Mouse (Mus musculus) kidney, embryonic 15.5 days (tissue): ENCODE measurements at regions not wholly inside any gene's neighbourhood (a gene's known extent, or its start where the extent isn't known, plus 50 kb on each side); places are given as distances from the start of the nearest gene placed in this dataset.
"Not testable (repeated sequence)": the region's sequence is repeated elsewhere in the genome, so short reads cannot be mapped to it uniquely, and the experiment has no call there.

Experiments
- ATAC-seq: fragments of 200-750 bp; cut with Nextera tagmentation; replicated peaks from 2 replicates; pipeline ENCODE4 v1.8.0; 2017; ENCODE audit warnings: moderate TSS enrichment; ENCODE audit not compliant: low FRiP score
- H3K27ac ChIP-seq: fragments of 300-500 bp; sonication (generic); 2 replicates; pipeline ENCODE4 v1.5.1; 2015; ENCODE audit warnings: mild to moderate bottlenecking, inconsistent platforms
- H3K27me3 ChIP-seq: fragments of 300-500 bp; sonication (generic); 2 replicates; pipeline ENCODE4 v1.6.1; 2015; ENCODE audit warnings: inconsistent platforms
- H3K36me3 ChIP-seq: fragments of 300-500 bp; sonication (generic); 2 replicates; pipeline ENCODE4 v1.6.1; 2015; ENCODE audit warnings: inconsistent platforms
- H3K4me1 ChIP-seq: fragments of 300-500 bp; sonication (generic); 2 replicates; pipeline ENCODE4 v1.6.1; 2015; ENCODE audit warnings: inconsistent platforms
- H3K4me2 ChIP-seq: fragments of 300-500 bp; sonication (generic); 2 replicates; pipeline ENCODE4 v1.6.1; 2015; ENCODE audit warnings: moderate library complexity, mild to moderate bottlenecking, inconsistent platforms
- H3K4me3 ChIP-seq: fragments of 300-500 bp; sonication (generic); replicated peaks from 2 replicates; pipeline ENCODE4 v1.5.1; 2015; ENCODE audit warnings: mild to moderate bottlenecking, inconsistent platforms
- H3K9ac ChIP-seq: fragments of 300-500 bp; sonication (generic); 2 replicates; pipeline ENCODE4 v1.6.1; 2015; ENCODE audit warnings: mild to moderate bottlenecking, inconsistent platforms
- H3K9me3 ChIP-seq: fragments of 300-500 bp; sonication (generic); replicated peaks from 2 replicates; pipeline ENCODE4 v1.6.1; 2016; ENCODE audit warnings: inconsistent platforms
- WGBS: fragments of 180-500 bp; shearing (Covaris S2); methylation state at CpG from one replicate; pipeline ENCODE4 v1.1.7; 2015; ENCODE audit warnings: mixed read lengths; 5-methylcytosine and 5-hydroxymethylcytosine counted together

- no peak overlapping the region for H3K9ac ChIP-seq
- 0 out of 2 replicates have a peak overlapping the region, but pooled peaks have one; percentile 13 for H3K27ac ChIP-seq
- ATAC-seq = no peak
- no peak overlapping the region for H3K4me3 ChIP-seq
- H3K27me3 ChIP-seq = no peaks in the 10 kb centered on the region
- H3K4me2 ChIP-seq = no peak overlapping the region
- no peaks in the 10 kb centered on the region for H3K36me3 ChIP-seq
- peaks cover 13% of the 10 kb centered on the region for H3K4me1 ChIP-seq
- 72% methylated on average over 7 of the region's 7 CpGs for WGBS
- H3K9me3 ChIP-seq = no peaks in the 10 kb centered on the region
These were observed 138.9 kb upstream of the Ubl3 start for GRCm38 (mm10) chr5:148691486-148691885.

DNA sequence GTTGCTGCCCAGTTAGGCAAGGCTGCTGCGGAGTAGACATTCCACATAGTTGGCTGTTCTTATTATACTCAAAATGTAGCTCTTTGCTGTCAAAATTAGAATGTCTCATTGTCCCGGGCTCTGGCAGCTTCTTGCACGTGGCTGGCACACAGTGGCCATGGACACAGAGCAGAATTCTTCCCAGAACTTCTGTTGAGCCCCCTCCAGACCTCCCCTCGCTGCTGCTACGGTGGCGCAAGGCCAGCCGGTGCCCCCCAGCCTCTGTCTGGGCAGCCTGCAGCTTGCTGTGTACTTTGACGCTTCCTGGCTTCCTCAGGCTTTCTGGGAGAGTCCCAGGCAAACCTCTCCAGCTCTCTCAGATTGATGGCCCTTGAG is 138.2 kb upstream of the Ubl3 start:
- Histone ChIP-seq H3K9me3 (no peaks in the 10 kb centered on the region), H3K4me3 (no peak overlapping the region), H3K36me3 (no peaks in the 10 kb centered on the region), H3K4me1 (peaks cover 13% of the 10 kb centered on the region), H3K27ac (no peak overlapping the region), H3K4me2 (no peak overlapping the region), H3K27me3 (no peaks in the 10 kb centered on the region), H3K9ac (no peak overlapping the region)
- ATAC-seq = no peak
- 68% methylated on average over 8 of the region's 8 CpGs for WGBS

DNA sequence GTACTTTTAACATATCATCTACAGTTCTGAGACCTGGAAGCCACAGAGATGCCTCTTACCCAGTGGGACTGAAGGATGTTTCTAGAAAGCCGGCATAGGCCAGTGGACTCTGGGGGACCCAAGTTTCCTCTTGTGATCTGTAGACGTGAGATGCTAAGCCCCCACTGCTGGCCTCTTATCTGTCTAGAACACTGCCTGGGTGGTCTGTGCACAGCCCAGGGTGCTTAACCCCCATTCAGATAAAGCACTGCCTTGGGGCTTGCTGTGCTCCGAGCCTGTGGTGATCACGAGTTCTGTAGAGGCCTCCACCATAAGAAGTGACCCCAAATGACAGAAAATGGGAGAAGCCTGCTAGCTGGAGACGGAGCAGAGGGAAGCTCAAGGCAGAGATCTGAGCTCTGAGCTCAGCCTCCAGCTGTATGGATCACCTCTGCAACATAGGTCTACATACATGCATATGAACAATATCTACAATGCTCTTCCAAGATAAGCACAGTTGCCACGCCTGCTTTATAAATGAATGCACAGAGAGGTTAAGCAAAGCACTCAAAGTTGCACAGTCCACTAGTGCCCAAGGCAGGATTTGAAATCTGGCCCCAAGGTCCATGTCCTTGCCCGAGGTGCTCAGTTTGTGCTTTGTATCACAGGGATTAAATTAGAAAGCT is 137.7 kb upstream of the Ubl3 start:
- Histone ChIP-seq H3K36me3 (no peaks in the 10 kb centered on the region), H3K9ac (no peak overlapping the region), H3K4me2 (no peak overlapping the region), H3K4me1 (peaks cover 13% of the 10 kb centered on the region), H3K9me3 (no peaks in the 10 kb centered on the region), H3K4me3 (no peak overlapping the region), H3K27me3 (no peaks in the 10 kb centered on the region), H3K27ac (no peak overlapping the region)
- 66% methylated on average over 7 of the region's 7 CpGs for WGBS
- ATAC-seq = no peak; the same call in 1 of the 2 replicates

DNA sequence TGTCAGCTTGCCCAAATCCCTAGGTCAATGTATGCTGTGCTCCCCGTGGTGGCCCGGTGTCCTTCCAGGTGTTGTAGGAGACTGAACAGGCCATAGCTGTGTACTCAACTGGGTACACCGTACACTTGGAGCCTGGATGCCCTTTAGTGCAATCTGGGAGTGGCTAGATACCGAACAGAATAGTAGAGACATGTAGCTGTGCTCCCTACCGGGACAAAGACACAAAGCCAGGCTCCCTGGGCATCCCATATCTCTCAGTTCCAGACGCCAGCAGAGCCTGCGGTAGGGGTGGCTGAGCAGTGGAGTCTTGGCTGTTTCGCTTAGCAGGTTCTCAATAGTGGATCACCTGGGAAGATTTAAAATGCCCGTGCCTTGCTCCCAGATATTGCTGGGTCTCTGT is 136.7 kb upstream of the Ubl3 start:
- ATAC-seq = 0 out of 2 replicates have a peak, but pooled peaks have one; percentile 18
- H3K27me3 ChIP-seq = no peaks in the 10 kb centered on the region
- no peaks in the 10 kb centered on the region for H3K9me3 ChIP-seq
- no peak overlapping the region for H3K27ac ChIP-seq
- H3K4me3 ChIP-seq = no peak overlapping the region
- H3K4me2 ChIP-seq = no peak overlapping the region
- no peak overlapping the region for H3K9ac ChIP-seq
- 93% methylated on average over 9 of the region's 9 CpGs for WGBS
- H3K36me3 ChIP-seq = no peaks in the 10 kb centered on the region
- peaks cover 13% of the 10 kb centered on the region for H3K4me1 ChIP-seq

- Histone ChIP-seq H3K4me2 (no peak overlapping the region), H3K27me3 (no peaks in the 10 kb centered on the region), H3K36me3 (no peaks in the 10 kb centered on the region), H3K27ac (no peak overlapping the region), H3K4me1 (peaks cover 13% of the 10 kb centered on the region), H3K9me3 (no peaks in the 10 kb centered on the region), H3K9ac (no peak overlapping the region), H3K4me3 (no peak overlapping the region)
- WGBS = 84% methylated on average over 8 of the region's 8 CpGs
- ATAC-seq = no peak
These were observed 135.9 kb upstream of the Ubl3 start for GRCm38 (mm10) chr5:148688501-148688900.

- no peak for ATAC-seq
- Histone ChIP-seq H3K4me1 (peaks cover 13% of the 10 kb centered on the region), H3K27ac (no peak overlapping the region), H3K4me3 (no peak overlapping the region), H3K9ac (no peak overlapping the region), H3K27me3 (no peaks in the 10 kb centered on the region), H3K9me3 (no peaks in the 10 kb centered on the region), H3K4me2 (no peak overlapping the region), H3K36me3 (no peaks in the 10 kb centered on the region)
- WGBS = 73% methylated on average over 3 of the region's 3 CpGs
These were observed 135.2 kb upstream of the Ubl3 start for GRCm38 (mm10) chr5:148687827-148688226.

DNA sequence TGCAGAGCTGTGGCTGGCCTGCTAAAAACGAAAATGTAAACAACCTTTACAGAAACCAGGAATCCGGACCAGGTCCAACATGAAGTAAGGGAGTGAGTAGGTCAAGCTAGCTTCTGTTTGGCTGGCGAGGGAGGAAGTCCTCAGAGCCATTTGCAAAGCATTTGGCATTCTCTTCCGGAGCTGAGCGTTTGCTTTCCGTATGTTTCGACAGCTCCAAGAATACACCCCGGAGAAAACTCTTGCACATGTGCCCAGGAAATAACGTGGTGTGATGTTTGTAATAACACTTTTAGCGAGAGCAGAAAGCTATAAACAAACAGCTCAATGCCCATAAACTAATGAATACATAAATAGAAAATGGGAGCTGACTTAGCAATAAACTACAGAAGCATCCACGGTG is 131.6 kb upstream of the Ubl3 start:
- H3K36me3 ChIP-seq = no peaks in the 10 kb centered on the region
- no peak overlapping the region for H3K4me3 ChIP-seq
- no peak overlapping the region for H3K9ac ChIP-seq
- no peaks in the 10 kb centered on the region for H3K4me1 ChIP-seq
- H3K9me3 ChIP-seq = no peaks in the 10 kb centered on the region
- no peak overlapping the region for H3K4me2 ChIP-seq
- H3K27me3 ChIP-seq = no peaks in the 10 kb centered on the region
- ATAC-seq = no peak
- WGBS = 72% methylated on average over 11 of the region's 11 CpGs
- H3K27ac ChIP-seq = no peak overlapping the region

GRCm38 (mm10) chr5:148682553-148682952 is 130.0 kb upstream of the Ubl3 start:
- ATAC-seq = no peak
- Histone ChIP-seq H3K9me3 (no peaks in the 10 kb centered on the region), H3K36me3 (no peaks in the 10 kb centered on the region), H3K9ac (no peak overlapping the region), H3K4me2 (no peak overlapping the region), H3K4me1 (no peaks in the 10 kb centered on the region), H3K27me3 (no peaks in the 10 kb centered on the region), H3K4me3 (no peak overlapping the region), H3K27ac (no peak overlapping the region)
- 97% methylated on average over 6 of the region's 6 CpGs for WGBS

DNA sequence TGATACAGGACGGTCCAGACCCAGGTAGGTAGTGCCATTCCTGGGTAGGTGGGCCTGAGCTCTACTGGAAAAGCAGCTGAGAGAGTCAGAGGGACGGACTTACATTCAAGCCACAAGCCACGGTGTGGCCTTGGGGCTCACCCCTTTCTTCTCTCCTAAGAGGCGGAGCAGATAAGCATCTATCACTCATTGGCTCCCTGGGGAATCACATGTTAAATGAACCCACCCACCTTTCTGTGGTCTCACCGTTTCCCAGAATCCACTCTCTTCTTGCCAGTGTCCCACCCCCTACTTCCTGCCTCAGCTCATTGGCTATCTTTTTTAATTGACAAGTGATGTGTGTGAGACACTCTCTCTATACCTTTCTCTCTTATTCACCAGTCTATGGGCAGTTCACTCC is 127.8 kb upstream of the Ubl3 start:
- H3K4me1 ChIP-seq = no peaks in the 10 kb centered on the region
- ATAC-seq = no peak
- no peaks in the 10 kb centered on the region for H3K36me3 ChIP-seq
- H3K4me3 ChIP-seq = no peak overlapping the region
- no peak overlapping the region for H3K4me2 ChIP-seq
- WGBS = 90% methylated on average over 5 of the region's 5 CpGs
- H3K27ac ChIP-seq = no peak overlapping the region
- no peak overlapping the region for H3K9ac ChIP-seq
- no peaks in the 10 kb centered on the region for H3K27me3 ChIP-seq
- no peaks in the 10 kb centered on the region for H3K9me3 ChIP-seq

DNA sequence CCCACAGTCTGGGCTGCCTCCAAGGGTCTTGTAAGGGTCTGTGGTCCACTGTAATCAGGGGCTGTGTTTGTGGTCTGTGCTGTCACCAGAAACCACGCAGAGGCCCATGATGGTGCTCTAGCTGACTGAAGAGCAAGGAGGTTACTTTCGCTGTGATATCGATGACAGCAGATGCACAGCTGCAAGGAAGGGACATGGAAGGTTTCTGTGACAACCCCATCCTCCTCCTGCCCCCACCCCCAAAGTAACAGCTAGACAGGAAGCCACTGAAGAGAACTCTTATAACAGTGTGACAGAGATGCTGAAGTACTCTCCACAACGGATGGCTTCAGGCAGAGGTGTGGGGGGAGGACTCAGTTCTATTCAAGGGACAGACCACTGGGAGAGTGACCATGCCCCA is 127.0 kb upstream of the Ubl3 start:
- Histone ChIP-seq H3K9me3 (no peaks in the 10 kb centered on the region), H3K4me2 (no peak overlapping the region), H3K4me1 (no peaks in the 10 kb centered on the region), H3K27me3 (no peaks in the 10 kb centered on the region), H3K9ac (no peak overlapping the region), H3K4me3 (no peak overlapping the region), H3K36me3 (no peaks in the 10 kb centered on the region), H3K27ac (no peak overlapping the region)
- ATAC-seq = no peak
- 85% methylated on average over 4 of the region's 4 CpGs for WGBS

- not testable (repeated sequence) for H3K4me3 ChIP-seq, H3K4me1 ChIP-seq, H3K27me3 ChIP-seq, H3K36me3 ChIP-seq, H3K9ac ChIP-seq, H3K27ac ChIP-seq, H3K4me2 ChIP-seq, ATAC-seq, H3K9me3 ChIP-seq
- WGBS = 94% methylated on average over 12 of the region's 12 CpGs
These were observed 125.8 kb upstream of the Ubl3 start for GRCm38 (mm10) chr5:148678285-148678937.

DNA sequence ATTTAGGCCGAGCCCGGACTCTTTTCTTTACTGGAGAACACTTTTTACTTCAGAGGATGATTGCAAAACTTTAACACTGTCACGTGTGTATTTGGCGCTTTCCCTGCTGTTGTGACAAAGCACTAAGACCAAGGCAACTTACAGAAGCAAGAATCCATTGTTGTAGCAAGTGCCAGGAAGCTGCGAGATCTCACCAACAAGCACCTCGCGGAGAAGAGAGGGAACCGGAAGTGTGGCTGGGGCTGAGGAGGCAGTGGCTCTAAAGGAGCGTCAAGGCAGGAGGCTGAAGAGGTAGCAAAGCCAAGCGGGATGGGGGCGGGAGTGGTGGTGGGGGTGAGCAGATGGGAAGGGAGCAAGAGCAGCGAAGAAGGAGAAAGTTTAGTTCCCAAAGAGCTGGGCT is 121.7 kb upstream of the Ubl3 start:
- no peak overlapping the region for H3K27ac ChIP-seq
- H3K27me3 ChIP-seq = no peaks in the 10 kb centered on the region
- H3K9ac ChIP-seq = no peak overlapping the region
- WGBS = 81% methylated on average over 12 of the region's 12 CpGs
- H3K36me3 ChIP-seq = no peaks in the 10 kb centered on the region
- no peak overlapping the region for H3K4me2 ChIP-seq
- H3K9me3 ChIP-seq = no peaks in the 10 kb centered on the region
- no peak for ATAC-seq
- H3K4me1 ChIP-seq = no peaks in the 10 kb centered on the region
- H3K4me3 ChIP-seq = no peak overlapping the region

- H3K4me2 ChIP-seq = no peak overlapping the region
These were observed 109.7 kb upstream of the Ubl3 start for GRCm38 (mm10) chr5:148662281-148662741.

More at GRCm38 (mm10) chr5:148662281-148662741, 109.7 kb upstream of the Ubl3 start:
- H3K27me3 ChIP-seq = no peaks in the 10 kb centered on the region
- no peak overlapping the region for H3K4me3 ChIP-seq
- no peak overlapping the region for H3K9ac ChIP-seq
- H3K9me3 ChIP-seq = peaks cover 7% of the 10 kb centered on the region
- H3K4me1 ChIP-seq = no peaks in the 10 kb centered on the region
- H3K27ac ChIP-seq = no peak overlapping the region
- WGBS = 73% methylated on average over 15 of the region's 15 CpGs
- ATAC-seq = no peak
- no peaks in the 10 kb centered on the region for H3K36me3 ChIP-seq
